Mouse (Mus musculus): ENCODE measurements around the gene Cdc42se1.

GRCm38 (mm10) chr3:95230495-95231297 lies 2.2 kb downstream of the Cdc42se1 start:
- TF ChIP-seq EP300 (IDR thresholded peaks at IDR 0.05), result no peak
- TF ChIP-seq CTCF (IDR thresholded peaks at IDR 0.05), result no peak

All from lung, postnatal 0 days (tissue).